Mouse (Mus musculus) cerebellum, adult 2 months (tissue): Measurements from ENCODE around the gene Txnip. TPM values are rescaled to one million over a fixed set of nuclear protein-coding genes. Genes with fewer than 3 reads are reported as not detected.
A peak's percentile ranks its signal among the peaks of the same experiment; 100 is the strongest.

ENCODE experiments used
- DNase-seq, 2 experiments: peaks; one replicate each; pipeline ENCODE4 v3.0.0; 2021
- H3K27ac ChIP-seq: fragments of 200-500 bp; 2 replicates; pipeline ENCODE4 v1.5.1; 2012; ENCODE audit warnings: low read length, control low read depth, inconsistent platforms; ENCODE audit not compliant: insufficient read depth
- H3K27me3 ChIP-seq: fragments of 200-500 bp; 2 replicates; pipeline ENCODE4 v1.6.1; 2012; ENCODE audit warnings: inconsistent platforms, mild to moderate bottlenecking, low read length, moderate library complexity; ENCODE audit not compliant: control insufficient read depth, insufficient read depth
- H3K4me1 ChIP-seq: fragments of 200-500 bp; 2 replicates; pipeline ENCODE4 v1.6.1; 2011; ENCODE audit warnings: low read length; ENCODE audit not compliant: control insufficient read depth, insufficient read depth
- H3K4me3 ChIP-seq: fragments of 200-500 bp; replicated peaks from 2 replicates; pipeline ENCODE3; 2011; ENCODE audit warnings: mild to moderate bottlenecking, low read depth, low read length, control low read depth; ENCODE audit not compliant: insufficient read depth
- CTCF ChIP-seq: fragments of 200-500 bp; IDR thresholded peaks from 2 replicates; pipeline ENCODE4 v1.5.1; 2011; ENCODE audit warnings: low read depth, mild to moderate bottlenecking, control low read depth, low read length, moderate library complexity, borderline replicate concordance; ENCODE audit not compliant: insufficient read depth
- POLR2A ChIP-seq: fragments of 200-500 bp; IDR thresholded peaks from 2 replicates; pipeline ENCODE4 v1.6.1; 2011; ENCODE audit warnings: low read length, control low read depth, borderline replicate concordance; ENCODE audit not compliant: insufficient read depth
- WGBS: fragments of 180-500 bp; shearing (Covaris S2); methylation state at CpG from one replicate; pipeline ENCODE4 v1.1.7; 2018; 5-methylcytosine and 5-hydroxymethylcytosine counted together
- polyA plus RNA-seq: library from polyadenylated mRNA; depleted of rRNA; stranded (reverse); fragments of >200 nt; gene quantifications from 2 replicates; pipeline ENCODE4 v1.2.3, GENCODE M21; 2012

The Txnip gene
- polyA plus RNA-seq, 1 experiment = 15.2 TPM

GRCm38 (mm10) chr3:96598156-96599068 lies 40.7 kb downstream of the Txnip start:
- DNase-seq = peak; percentile 73 to 77
- peak overlapping the region; percentile 99 for H3K27ac ChIP-seq
- H3K4me1 ChIP-seq = peaks cover 16% of the 10 kb centered on the region
- TF ChIP-seq CTCF (no peak), POLR2A (0 out of 2 replicates have a peak, but pooled peaks have one; percentile 22)
- no peaks in the 10 kb centered on the region for H3K27me3 ChIP-seq
- WGBS = 5% methylated on average over 54 of the region's 54 CpGs
- H3K4me3 ChIP-seq = peak overlapping the region; percentile 73

GRCm38 (mm10) chr3:96599069-96599393 lies 41.3 kb downstream of the Txnip start:
- Histone ChIP-seq H3K4me3 (peak overlapping the region; percentile 30), H3K4me1 (peaks cover 22% of the 10 kb centered on the region), H3K27me3 (no peaks in the 10 kb centered on the region), H3K27ac (no peak overlapping the region)
- TF ChIP-seq CTCF (no peak), POLR2A (0 out of 2 replicates have a peak, but pooled peaks have one; percentile 9)
- WGBS = 53% methylated on average over 8 of the region's 8 CpGs
- peak in 1 of 2 experiments; percentile 44 for DNase-seq

GRCm38 (mm10) chr3:96599411-96599810 lies 41.7 kb downstream of the Txnip start:
- H3K4me1 ChIP-seq = peaks cover 22% of the 10 kb centered on the region
- no peak overlapping the region for H3K27ac ChIP-seq
- H3K4me3 ChIP-seq = peak overlapping the region; percentile 30
- DNase-seq = peak in 1 of 2 experiments; percentile 20
- TF ChIP-seq POLR2A = no peak
- no peak for TF ChIP-seq CTCF
- no peaks in the 10 kb centered on the region for H3K27me3 ChIP-seq
- WGBS = 74% methylated on average over 3 of the region's 3 CpGs

GRCm38 (mm10) chr3:96600639-96601250 lies 43.0 kb downstream of the Txnip start, which contains the start of gene Lix1l:
Gene Lix1l, plus strand, starts transcription at chr3:96601149.
- under 1% methylated on average over 27 of the region's 27 CpGs for WGBS
- peaks cover 19% of the 10 kb centered on the region for H3K4me1 ChIP-seq
- TF ChIP-seq CTCF = no peak
- TF ChIP-seq POLR2A = peak; percentile 47; the same call in 1 of the 2 replicates
- no peak within 1 kb of the TSS; the same call in 1 of the 2 replicates for H3K27ac ChIP-seq
- H3K27me3 ChIP-seq = no peaks in the 10 kb centered on the region
- H3K4me3 ChIP-seq = peak within 1 kb of the TSS; percentile 53
- DNase-seq = peak; percentile 92 to 95

GRCm38 (mm10) chr3:96601251-96601787 lies 43.6 kb downstream of the Txnip start:
- peaks cover 19% of the 10 kb centered on the region for H3K4me1 ChIP-seq

GRCm38 (mm10) chr3:96601941-96602703 lies 44.4 kb downstream of the Txnip start:
- Histone ChIP-seq H3K4me3 (no peak overlapping the region), H3K4me1 (peaks cover 19% of the 10 kb centered on the region), H3K27ac (no peak overlapping the region; the same call in 1 of the 2 replicates), H3K27me3 (no peaks in the 10 kb centered on the region; the same call in 1 of the 2 replicates)
- DNase-seq = peak; percentile 41 to 51
- TF ChIP-seq POLR2A (no peak), CTCF (no peak)
- WGBS = 32% methylated on average over 10 of the region's 10 CpGs

More at GRCm38 (mm10) chr3:96601251-96601787, 43.6 kb downstream of the Txnip start:
- H3K27ac ChIP-seq = no peak overlapping the region; the same call in 1 of the 2 replicates
- under 1% methylated on average over 35 of the region's 40 CpGs for WGBS
- peak overlapping the region; percentile 53 for H3K4me3 ChIP-seq
- TF ChIP-seq CTCF = no peak
- TF ChIP-seq POLR2A = no peak
- H3K27me3 ChIP-seq = no peaks in the 10 kb centered on the region; the same call in 1 of the 2 replicates
- DNase-seq = peak; percentile 77 to 80

- DNase-seq = no peak
- H3K27me3 ChIP-seq = no peaks in the 10 kb centered on the region; the same call in 1 of the 2 replicates
- WGBS = 39% methylated on average over 5 of the region's 5 CpGs
- H3K4me3 ChIP-seq = no peak overlapping the region
- H3K27ac ChIP-seq = no peak overlapping the region
- peaks cover 19% of the 10 kb centered on the region for H3K4me1 ChIP-seq
- no peak for TF ChIP-seq CTCF
- TF ChIP-seq POLR2A = no peak
Observed at GRCm38 (mm10) chr3:96602704-96603084, 44.9 kb downstream of the Txnip start.
